Mouse (Mus musculus) lung, adult 2 months (tissue): ENCODE measurements around the gene Arhgef19.

Experiments used
- CTCF ChIP-seq: fragments of 200-500 bp; IDR thresholded peaks from 2 replicates; pipeline ENCODE4 v1.5.1; 2011; ENCODE audit warnings: mild to moderate bottlenecking, low read length, control low read depth; ENCODE audit not compliant: insufficient read depth
- POLR2A ChIP-seq: fragments of 200-500 bp; IDR thresholded peaks from 2 replicates; pipeline ENCODE4 v1.6.1; 2011; ENCODE audit warnings: low read depth, mild to moderate bottlenecking, control low read depth, low read length, borderline replicate concordance; ENCODE audit errors: extremely low read depth

DNA sequence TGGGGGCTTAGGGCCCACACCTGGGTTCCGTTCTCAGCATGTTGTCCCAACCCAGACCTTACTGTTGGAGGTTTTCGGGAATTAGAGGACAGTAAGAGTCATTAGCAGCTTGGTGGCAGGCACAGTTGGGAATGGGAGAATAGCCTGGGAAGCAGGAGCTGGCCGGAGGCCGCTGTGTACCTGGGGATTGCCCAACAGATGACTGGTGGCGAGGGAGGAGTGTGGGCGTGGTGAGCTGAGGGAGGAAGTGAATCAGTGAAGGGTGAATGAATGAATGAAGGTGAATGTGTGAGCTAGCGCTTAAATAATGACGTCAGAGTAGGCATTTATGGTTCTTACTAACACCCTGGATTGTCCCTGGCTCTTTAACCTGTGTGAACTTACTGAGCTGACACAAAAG lies 37.9 kb downstream of the Arhgef19 start:
- TF ChIP-seq CTCF (no peak), POLR2A (no peak)
